Mouse (Mus musculus) heart, adult 9 months (tissue): ENCODE measurements around the gene Bst1.

ENCODE experiments used
- DNase-seq, 2 experiments: peaks; one replicate each; pipeline ENCODE4 v3.0.0; 2022; ENCODE audit warnings: low spot score in 2 of 2

Gene Bst1

DNA sequence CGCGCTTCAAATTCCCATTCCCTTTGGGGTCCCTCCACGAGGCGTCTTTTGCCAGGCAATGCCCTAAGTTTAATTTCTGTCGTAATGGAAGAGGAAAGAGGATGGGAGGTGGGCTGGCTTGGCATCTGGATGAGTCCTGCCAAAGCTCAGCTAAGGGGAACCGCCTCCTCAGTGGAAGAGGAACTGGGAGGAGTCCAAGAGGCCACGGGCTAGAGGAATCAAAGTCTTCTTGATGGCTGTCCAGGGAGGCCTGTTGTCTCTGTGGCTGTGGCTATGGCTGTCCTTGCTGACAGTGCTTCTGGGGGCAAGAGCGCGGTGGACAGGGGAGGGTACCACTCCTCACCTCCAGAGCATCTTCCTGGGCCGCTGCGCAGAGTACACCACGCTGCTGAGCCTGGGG is at the start of gene Bst1:
Gene Bst1 (plus strand): TSS at position 191 of the 400 bp plus-strand sequence.
- peak in 1 of 2 experiments; percentile 15 for DNase-seq

DNA sequence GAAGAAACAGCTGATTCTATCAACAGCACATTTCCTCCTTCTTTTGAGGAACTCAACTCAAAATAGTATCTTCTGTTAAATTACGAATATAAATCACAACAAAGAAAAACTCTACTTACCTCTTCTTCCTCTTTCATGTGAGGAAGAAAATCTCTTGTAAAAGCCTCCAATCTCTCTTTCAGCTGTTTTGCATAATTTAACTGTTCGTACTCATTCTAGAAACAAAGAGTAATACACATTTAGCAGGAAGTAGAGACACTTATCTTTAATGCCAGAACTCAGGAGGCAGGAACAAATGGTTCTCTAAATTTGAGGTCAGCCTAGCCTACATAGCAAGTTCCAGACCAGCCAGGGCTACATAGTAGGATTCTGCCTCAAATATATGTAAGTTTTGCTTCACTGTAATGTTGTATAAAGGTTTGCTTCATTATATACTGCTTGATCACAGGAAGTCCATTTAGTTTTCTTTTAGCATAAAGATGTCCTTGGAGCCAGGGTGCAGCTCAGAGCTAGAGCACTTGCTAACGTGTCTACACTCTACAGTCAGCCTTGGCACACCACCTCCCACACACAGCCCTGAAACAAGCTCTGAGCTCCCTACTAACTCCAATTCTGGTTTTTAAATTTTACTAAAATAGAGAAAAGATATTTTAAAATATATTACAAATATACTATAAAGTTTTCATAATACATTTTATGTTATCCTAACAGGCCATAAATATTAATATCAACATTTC is 47.9 kb upstream of the Bst1 start:
- DNase-seq, result no peak

DNA sequence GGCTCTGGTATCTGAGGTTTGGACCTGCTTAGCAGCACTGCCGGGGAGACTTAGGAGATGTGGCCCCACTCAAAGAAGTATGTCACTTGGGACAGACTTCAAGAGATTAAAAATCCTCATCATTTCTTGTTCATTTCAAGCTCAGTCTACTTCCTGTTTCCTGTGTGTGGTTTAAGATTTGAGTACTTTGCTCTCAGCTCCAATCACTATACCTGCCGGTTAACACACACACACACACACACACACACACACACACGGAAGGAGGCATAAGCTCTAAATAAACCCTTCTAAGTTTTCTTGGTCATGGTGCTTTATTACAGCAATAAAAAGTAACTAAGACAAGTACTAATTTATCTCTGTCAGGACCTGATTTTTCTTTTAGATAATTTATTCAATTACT is 47.1 kb upstream of the Bst1 start:
- DNase-seq, result no peak

DNA sequence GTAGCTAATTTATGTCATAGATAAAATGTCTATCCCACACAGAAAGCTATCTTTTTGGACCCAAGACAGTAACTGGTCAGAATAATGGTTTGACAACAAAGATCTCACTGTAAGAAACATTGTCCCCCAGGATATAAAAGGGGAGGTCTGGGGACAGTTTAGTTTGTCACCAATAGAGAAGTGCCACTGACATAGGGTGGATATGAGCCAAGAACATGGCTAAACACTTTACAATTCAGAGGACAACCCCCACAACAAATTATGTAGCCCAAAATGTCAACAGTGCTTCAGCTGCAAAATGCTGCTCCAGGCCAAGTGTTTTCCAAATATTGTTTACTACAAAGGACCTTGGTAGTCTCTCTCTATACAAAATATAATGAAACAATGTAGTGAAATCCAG is 42.3 kb upstream of the Bst1 start:
- no peak for DNase-seq

DNA sequence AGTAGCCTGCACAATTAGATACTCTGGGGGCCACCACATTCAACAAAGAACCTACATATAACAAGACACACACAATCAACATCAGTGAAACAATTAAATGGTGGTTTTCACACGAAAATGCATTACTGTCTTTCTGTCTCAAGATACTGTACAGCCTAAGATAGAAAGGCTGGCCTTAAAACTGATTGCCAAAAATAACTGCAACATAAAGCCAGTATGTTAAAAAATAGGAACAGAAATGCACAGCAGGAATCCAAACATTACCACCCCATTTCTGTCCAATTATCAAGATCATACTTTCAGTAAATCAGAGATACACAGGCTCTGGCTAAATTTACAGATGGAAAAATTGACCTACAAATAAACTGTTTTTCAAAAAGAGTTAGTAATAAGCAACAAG is 41.7 kb upstream of the Bst1 start:
- no peak for DNase-seq

DNA sequence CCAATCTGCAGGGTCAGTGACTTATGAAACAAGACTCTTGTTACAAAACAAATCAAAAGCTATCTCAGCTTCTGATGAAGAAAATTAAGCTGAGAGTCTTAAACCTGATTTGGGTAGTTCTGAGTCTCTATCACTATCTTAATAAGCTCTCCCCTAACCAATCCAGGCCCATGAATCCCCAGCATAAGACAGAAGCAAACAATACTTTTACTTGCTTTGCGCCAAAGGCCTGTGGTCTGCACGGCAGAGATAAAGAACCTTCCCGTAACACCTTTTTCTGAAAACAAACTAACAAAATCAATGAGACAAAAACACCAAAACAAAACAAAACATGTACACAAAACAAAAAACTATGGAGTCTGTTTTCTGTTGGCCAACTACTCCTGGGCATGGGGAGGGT is 40.1 kb upstream of the Bst1 start:
- no peak for DNase-seq

DNA sequence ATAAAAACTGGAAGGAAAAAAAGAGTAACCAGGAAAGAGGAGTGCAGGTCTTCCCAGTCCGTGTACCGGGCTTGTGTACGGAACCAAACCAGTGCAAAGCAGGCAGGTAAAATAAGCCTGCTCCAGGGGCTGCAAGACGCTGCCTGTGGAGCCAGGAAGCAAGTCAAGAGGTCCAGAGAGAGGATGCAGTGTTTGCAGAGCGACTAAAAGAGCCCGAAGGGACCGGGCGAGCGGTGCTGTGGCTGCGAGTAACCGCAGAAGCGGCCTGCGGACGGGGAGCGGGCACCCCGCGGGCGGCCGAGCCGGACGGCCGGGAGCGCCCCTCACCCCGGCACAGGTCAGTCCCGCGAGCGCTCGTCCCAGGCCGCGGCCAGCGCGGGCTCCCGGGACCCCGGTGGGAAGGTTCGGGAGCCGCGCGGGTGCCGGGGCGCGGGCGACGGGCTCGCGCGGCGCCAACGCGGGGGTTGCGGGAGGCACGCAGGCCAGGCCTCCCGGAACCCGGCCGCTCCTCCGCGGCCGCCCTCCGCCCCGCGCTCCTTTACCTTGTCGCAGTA is 37.2 kb upstream of the Bst1 start:
- no peak for DNase-seq

DNA sequence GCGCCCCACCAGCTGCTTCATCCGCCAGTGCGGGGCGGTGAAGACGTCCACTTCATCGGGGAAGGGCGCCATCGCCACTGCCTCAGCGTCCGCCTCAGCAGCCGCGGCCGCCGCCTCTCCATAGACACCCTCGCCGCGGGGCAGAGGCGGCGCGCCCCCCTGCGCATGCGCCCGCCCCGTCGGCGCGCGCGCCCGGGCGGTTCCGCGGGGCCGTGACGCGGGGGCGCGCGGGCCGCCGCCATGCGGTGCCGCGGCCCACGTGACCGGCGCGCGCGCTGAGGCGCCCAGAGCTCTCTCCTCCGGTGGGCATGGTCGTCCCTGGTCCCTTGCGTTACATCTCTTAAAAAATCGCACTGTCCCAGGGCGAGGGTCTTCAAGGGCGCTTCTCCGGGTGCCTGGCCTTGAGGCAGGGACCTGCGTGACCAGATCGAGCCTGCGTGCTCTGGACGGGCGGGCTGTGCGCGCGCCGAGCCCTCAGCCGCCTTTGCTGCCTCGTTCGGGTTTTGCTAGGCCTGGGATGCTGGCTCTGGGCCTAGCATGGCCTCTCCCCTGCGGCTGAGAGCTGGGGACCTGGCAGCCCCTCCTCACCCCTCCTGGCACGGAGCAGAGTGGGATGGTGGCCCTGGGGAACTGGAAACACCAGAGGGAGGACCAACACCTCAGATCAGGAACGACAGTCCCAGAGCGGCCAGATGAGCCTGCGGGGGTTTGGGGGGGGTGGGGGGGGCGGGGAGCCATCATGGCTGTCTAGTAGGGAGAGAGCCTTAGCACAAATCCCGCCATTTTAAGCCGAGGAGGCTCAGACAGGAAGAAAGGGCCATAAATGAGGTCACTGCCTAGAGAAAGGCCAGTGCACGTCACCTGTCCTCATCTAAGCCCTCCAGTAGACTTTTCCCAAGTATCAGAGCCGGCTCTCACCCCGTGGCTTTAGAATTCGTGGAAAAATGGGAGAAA is 36.4 kb upstream of the Bst1 start:
- peak; percentile 82 to 83 for DNase-seq

DNA sequence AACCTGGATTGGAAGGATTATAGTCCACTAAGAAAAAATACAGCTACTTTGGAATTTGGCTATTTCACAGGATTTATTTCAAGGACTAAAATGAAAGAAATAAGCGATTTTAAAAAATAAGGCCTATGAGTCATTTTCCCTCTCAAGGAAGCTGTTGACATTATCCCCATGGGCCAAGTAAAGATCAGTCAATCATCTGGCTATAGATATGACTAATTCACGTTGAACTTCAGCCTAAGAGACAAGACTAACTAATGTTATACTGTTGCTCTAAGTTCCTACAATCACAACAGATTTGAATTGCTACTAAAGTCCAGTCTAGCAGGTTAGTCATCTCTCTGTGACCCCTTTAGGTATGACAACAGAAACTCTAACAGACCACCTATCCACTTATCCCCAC is 34.7 kb upstream of the Bst1 start:
- no peak for DNase-seq

DNA sequence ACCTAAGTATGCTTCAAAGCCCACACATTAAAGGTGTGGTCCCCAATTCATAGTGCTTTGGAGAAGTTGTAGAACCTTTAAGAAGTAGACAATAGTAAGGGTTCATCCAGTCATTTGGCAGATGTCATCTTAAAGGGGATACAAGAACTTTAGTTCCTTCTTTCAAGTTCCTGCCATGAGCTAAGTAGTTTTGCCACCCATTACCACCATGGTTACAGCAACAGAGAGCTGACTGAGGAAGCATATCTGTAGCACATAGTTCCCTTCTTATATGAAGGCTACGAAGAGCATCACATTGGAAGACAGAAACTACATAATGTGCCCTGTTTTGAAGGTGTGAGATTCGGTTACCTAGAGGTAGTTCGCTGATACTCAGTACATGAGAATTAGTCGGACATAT is 32.1 kb upstream of the Bst1 start:
- peak in 1 of 2 experiments; percentile 15 for DNase-seq

DNA sequence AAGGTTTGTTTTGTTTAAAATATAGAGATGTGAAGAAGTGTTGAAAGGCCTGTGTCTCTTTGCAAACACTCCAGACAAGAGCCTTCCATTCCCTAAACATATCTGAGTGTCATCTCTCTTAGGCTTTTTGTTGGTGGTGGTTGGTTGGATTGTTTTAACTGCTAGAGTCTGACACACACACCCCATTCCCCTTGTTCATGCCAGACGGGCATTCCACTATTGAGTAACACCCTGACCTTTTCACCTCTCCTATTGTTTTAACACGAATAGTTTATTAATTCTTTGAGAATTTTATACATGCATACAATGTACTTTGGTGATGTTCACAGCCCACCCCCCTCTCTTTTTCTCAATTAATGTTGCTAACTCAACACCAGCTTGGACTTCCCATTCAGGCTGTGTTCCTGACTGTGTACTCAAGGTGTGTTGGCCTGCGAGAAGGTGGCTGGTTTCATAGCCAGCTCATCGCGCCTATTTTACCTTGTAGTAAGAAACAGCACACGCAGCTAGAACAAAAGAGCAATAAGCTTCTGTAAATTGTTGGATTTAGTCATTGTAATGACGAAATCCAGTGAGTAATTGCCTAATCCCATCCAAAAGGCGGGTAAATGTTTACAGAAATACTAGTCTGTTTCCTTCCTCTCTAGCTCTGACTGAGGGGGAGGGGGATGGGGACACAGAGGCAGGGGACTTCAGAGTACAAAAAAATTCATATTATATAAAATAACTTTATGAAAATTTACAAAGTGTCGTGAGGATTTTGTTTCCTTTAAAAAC is 30.5 kb upstream of the Bst1 start:
- no peak for DNase-seq

DNA sequence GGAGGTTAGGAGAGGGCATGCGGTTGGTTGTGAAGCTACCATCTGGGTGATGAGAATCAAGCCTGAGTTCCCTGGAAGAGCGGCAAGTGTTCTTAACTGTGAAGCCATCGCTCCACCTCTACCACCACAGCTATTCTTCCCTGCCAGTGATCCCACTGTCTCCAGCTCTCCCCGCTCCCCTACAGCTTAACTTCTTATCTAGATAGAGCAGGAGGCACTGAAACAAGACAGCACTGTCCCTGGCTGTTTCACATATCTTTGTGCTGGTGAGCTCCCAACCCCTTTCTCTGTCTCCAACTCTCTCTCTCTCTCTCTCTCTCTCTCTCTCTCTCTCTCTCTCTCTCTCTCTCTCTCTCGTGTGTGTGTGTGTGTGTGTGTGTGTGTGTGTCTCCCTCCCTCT is 26.3 kb upstream of the Bst1 start:
- no peak for DNase-seq

DNA sequence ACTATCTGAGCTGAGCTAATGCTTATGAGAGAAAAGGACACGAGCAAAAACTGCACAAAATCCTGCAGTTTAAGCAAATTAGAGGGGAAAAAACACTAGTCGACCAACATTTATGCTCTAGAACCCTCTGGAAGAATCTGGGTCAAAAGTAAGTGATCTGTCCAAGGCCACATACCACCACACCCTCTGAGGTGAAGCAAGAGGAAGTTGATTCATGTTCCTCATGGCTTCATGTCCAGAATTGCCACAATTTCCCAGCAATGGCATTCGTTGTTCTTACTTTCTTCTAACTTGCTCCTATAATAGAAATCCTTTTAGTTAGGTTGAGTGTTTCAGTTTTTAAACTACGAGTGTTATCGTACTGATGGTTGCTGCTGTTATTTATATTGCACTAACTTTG is 19.2 kb upstream of the Bst1 start:
- DNase-seq, result no peak

DNA sequence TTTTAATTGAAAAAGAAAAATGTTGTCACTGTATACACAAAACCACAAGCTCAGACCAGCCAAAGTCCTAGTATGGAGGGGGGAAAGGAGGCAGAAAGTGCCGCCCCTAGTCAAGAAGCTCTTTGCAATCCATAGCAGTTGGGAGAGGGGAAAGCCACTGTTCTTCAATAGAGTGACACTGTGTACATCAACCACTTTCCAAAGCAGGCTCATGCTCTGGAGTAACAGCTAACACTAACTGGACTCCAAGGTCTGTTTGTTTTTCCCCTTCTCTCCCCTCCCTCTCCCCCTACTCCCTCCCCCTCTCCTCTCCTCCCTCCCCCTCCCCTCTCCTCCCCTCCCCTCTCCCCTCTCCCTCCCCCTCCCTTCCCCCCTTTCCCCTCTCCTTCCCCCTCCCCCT is 18.0 kb upstream of the Bst1 start:
- DNase-seq, result no peak

DNA sequence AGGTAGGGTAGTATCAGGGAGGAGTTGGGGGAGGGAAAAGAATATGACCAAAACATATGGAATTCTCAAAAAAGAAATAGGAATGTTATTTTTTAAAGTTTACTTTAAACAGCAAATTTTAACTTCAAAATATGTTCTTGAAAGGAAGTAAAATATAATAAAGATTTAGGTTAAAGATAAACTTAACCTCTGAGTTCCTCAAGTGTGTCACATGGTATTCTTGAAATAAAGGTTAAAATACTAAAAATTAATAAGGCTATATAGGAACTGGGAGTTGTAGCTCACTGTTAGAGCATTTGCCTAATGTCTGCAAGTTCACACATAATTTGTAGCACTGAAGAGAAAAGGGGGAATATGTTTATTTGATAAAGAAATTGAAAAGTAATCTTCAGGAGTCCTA is 17.4 kb upstream of the Bst1 start:
- DNase-seq, result no peak

DNA sequence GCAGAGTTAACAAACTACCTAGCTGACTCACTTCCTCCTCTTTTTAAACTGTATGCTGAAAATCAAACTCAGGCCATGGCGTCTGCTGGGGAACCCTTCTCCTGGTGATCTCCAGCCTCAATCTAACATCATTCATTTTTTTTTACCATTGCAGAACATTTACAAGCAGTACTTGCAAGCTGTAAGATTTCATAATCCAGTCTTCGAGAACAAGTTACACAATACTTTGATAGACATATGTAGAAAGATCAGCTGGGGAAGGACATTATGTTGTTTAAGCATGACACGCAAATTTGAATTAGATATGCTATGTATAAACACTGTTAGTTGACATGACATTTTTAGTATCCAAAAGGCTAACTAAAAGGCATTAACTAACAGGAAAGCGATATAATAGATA is 16.9 kb upstream of the Bst1 start:
- DNase-seq, result no peak

DNA sequence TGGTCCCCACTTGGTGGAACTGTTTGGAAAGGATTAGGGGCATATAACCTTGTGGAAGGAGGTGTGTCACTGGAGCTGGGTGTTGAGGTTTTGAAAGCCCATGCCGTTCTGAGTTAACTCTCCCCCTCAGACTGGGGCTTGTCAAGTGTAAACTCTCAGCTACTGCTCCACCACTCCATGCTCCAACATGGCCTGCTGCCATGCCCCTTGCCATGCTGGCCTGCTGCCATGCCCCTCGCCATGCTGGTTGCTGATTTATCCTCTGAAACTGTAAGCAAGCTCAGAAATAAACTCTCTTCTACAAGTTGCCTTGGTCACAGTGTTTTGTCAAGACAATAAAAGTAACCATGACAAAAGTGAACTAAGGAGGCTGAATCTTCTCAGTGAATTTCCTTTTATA is 13.3 kb upstream of the Bst1 start:
- no peak for DNase-seq

DNA sequence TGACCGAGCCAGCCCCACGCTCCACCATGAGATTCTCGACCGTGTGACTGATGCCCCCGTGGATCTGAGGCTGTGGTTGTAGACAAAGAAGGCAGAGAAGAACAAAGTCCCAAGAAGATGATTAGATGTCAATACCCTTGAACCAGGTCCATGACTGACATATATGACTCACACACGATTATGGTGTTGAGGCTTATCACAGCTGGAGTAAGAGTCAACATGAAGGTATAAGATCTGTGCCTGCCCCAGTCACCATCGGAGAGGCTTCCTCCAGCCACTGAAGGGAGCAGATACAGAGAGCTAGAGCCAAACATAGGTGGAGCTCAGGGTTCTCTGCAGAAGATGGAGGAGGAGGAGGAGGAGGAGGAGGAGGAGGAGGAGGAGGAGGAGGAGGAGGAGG is 12.3 kb upstream of the Bst1 start:
- no peak for DNase-seq

DNA sequence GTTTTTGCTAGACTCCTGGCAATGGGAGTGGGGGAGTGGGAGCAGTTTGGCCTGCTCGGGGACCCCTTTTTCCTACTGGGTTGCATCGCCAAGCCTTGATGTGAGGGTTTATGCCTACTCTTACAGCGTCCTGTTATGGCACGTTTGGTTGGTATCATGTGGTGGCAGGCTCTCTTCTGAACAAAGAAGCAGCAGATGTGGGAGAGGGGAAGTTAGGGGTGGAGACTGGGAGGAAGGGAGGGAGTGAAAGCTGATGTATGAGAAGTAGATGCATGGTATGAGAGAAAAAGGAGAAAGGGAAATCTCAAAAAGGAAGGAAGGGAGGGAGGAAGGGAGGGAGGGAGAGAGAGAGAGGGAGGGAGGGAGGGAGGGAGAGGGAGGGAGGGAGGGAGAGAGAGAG is 11.8 kb upstream of the Bst1 start:
- DNase-seq, result no peak

DNA sequence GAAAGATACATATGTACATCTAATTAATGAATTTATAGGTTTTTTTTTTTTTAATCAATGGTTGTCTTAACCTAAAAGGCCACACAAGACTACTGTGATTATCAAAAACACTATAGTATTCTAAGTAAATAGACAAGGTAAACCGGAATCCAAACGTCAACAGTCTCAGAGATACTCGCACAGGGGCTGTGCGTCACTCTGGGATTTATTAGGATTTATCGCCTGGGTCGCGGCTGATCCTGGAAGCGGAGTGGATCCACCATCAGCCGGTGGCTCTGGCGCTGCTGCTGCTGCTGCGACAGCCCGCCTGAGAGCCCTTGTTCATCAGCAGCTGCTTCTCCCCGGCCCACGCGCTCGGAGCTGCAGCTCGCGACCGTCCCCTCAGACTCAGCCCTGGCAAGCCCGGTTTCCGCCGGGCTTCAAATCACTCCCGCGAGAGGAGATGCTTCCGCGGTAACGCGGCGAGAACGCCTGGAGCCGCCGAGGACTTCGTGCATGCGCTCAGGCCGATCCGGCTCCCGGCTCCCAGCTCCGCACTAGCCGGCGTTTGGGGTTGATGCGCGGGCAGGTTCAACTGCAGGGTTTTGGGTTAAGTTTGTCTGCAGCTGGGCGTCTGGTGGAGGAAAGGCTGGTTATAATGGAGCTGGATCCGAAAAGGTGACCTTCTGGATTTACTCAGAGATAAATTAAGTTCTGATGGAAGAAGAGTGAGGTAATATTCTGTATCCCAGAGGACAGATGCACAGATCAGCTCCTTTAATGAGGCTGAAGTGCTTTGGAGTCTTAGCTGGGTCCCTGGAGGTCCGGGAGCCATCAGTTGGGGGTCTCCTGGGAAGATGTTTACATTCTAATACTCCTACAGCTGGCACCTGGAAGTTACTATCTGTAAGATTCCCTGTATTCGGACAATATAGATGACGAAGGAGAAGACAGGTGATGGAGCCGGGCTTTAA is 10.7 kb upstream of the Bst1 start:
- peak; percentile 75 to 78 for DNase-seq
